Mouse (Mus musculus) forebrain, embryonic 13.5 days (tissue): ENCODE measurements around the gene Hoxd4. TPM values are rescaled to one million over a fixed set of nuclear protein-coding genes. Genes with fewer than 3 reads are reported as not detected.
A peak's percentile ranks its signal among the peaks of the same experiment; 100 is the strongest.

Source experiments
- ATAC-seq: fragments of 200-750 bp; cut with Nextera tagmentation; 2 replicates; pipeline ENCODE4 v1.8.0; 2017
- H3K27ac ChIP-seq: fragments of 300-500 bp; sonication (generic); 2 replicates; pipeline ENCODE4 v1.5.1; 2015; ENCODE audit warnings: inconsistent platforms, mild to moderate bottlenecking, moderate library complexity
- H3K27me3 ChIP-seq: fragments of 300-500 bp; sonication (generic); 2 replicates; pipeline ENCODE4 v1.6.1; 2015; ENCODE audit warnings: mild to moderate bottlenecking, inconsistent platforms
- H3K36me3 ChIP-seq: fragments of 300-500 bp; sonication (generic); 2 replicates; pipeline ENCODE4 v1.6.1; 2015; ENCODE audit warnings: mild to moderate bottlenecking, inconsistent platforms; ENCODE audit not compliant: poor library complexity, severe bottlenecking
- H3K4me1 ChIP-seq: fragments of 300-500 bp; sonication (generic); 2 replicates; pipeline ENCODE4 v1.6.1; 2015; ENCODE audit warnings: inconsistent platforms
- H3K4me2 ChIP-seq: fragments of 300-500 bp; sonication (generic); 2 replicates; pipeline ENCODE4 v1.6.1; 2015; ENCODE audit warnings: inconsistent platforms, mild to moderate bottlenecking, moderate library complexity
- H3K4me3 ChIP-seq: fragments of 300-500 bp; sonication (generic); 2 replicates; pipeline ENCODE4 v1.5.1; 2015; ENCODE audit warnings: mild to moderate bottlenecking, inconsistent platforms
- H3K9ac ChIP-seq: fragments of 300-500 bp; sonication (generic); 2 replicates; pipeline ENCODE4 v1.6.1; 2015; ENCODE audit warnings: mild to moderate bottlenecking, inconsistent platforms
- H3K9me3 ChIP-seq: fragments of 300-500 bp; sonication (generic); replicated peaks from 2 replicates; pipeline ENCODE4 v1.6.1; 2016; ENCODE audit warnings: inconsistent platforms
- WGBS: fragments of 180-500 bp; shearing (Covaris S2); methylation state at CpG from one replicate; pipeline ENCODE4 v1.1.7; 2015; 5-methylcytosine and 5-hydroxymethylcytosine counted together
- polyA plus RNA-seq: library from polyadenylated mRNA; unstranded; fragments of >200 nt; fragmentation: Nextera tagmentation; extraction: Ambion mirVana; gene quantifications from 2 replicates; pipeline ENCODE4 v1.2.1, GENCODE M21; 2015

Gene Hoxd4
- polyA plus RNA-seq, 1 experiment from 2014 or later, result not detected

DNA sequence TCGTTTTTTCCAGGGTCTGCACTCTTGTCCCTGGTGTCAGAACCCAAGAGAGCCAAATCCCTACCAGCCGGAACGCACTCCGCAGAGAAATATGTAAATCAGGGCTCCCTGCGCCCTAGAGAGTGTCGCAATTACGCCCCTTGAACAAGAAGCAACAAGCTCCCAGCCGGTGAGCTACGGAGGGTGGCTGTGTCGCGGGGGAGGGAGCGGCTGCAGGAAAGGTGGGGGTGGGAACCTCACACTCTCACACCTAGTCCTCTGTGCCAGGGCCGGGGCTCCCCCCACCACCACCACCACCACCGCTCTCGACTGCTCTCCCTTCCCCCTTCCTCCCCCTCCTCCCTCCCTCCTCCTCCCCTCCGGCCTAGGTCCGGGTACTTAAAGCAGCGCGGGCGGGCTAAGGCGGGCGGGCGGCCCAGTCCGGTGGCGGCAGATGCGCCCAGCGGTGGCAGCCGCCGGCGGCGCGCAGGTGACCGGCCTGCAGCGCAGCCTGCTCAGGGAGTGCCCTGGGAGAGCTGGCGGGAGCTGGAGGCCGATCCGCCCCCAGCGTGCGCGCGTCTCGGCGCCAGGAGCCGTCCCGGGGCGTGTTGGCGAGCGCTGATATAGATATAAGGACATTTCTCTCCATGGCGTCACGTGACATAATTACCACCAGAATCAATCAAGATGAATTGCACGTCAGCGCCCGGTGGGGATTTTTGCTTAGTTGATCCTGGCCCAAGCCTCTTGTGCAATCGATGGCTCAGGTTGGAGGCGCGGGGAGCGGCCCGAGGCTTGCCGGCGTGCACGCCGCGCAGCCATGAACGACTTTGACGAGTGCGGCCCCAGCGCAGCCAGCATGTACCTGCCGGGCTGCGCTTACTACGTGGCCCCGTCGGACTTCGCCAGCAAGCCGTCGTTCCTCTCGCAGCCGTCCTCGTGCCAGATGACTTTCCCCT is 29.9 kb upstream of the Hoxd4 start:
- H3K27ac ChIP-seq, result no peak overlapping the region
- peak overlapping the region; percentile 21 for H3K4me3 ChIP-seq
- peak overlapping the region; percentile 26 for H3K4me2 ChIP-seq
- no peak overlapping the region for H3K9ac ChIP-seq
- no peak for ATAC-seq
- H3K4me1 ChIP-seq, result peaks cover 13% of the 10 kb centered on the region
- H3K9me3 ChIP-seq, result no peaks in the 10 kb centered on the region
- WGBS, result under 1% methylated on average over 65 of the region's 78 CpGs
- peaks cover 99% of the 10 kb centered on the region for H3K27me3 ChIP-seq
- H3K36me3 ChIP-seq, result no peaks in the 10 kb centered on the region

GRCm38 (mm10) chr2:74682796-74683195 is 28.9 kb upstream of the Hoxd4 start:
- Histone ChIP-seq H3K4me3 (peak overlapping the region; percentile 21), H3K4me1 (peaks cover 13% of the 10 kb centered on the region)
- 1% methylated on average over 47 of the region's 51 CpGs for WGBS

DNA sequence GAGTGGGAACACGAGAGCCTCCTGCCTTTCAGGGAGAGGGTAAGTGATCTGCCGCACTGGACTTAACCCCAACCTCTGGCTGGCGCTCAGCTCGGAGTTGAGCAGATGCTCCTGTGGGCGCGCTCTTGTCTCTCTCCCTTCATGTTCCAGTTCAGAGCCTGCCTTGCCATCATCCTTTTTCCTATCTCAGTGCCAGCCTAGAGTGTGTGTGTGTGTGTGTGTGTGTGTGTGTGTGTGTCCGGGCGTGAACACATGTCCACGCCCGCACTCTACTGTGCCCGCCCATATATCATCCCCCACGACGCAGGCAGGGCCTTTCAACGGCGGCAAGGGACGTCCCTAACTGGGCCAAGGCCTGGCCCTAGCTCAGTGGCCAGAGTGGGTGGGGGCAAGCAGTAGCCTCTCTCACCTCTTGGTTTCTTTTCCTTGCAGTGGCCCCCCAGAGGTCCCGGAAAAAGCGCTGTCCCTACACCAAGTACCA is 28.2 kb upstream of the Hoxd4 start:
- Histone ChIP-seq H3K27ac (no peak overlapping the region), H3K9ac (no peak overlapping the region), H3K4me1 (peaks cover 13% of the 10 kb centered on the region), H3K36me3 (no peaks in the 10 kb centered on the region), H3K9me3 (no peaks in the 10 kb centered on the region), H3K27me3 (peaks cover 99% of the 10 kb centered on the region), H3K4me2 (no peak overlapping the region), H3K4me3 (no peak overlapping the region)
- ATAC-seq, result no peak
- WGBS, result under 1% methylated on average over 18 of the region's 18 CpGs

More at GRCm38 (mm10) chr2:74682796-74683195, 28.9 kb upstream of the Hoxd4 start:
- H3K36me3 ChIP-seq, result no peaks in the 10 kb centered on the region
- H3K9ac ChIP-seq, result no peak overlapping the region
- peak; percentile 27; the same call in 1 of the 2 replicates for ATAC-seq
- H3K27ac ChIP-seq, result no peak overlapping the region
- peaks cover 99% of the 10 kb centered on the region for H3K27me3 ChIP-seq
- peak overlapping the region; percentile 26 for H3K4me2 ChIP-seq
- no peaks in the 10 kb centered on the region for H3K9me3 ChIP-seq

DNA sequence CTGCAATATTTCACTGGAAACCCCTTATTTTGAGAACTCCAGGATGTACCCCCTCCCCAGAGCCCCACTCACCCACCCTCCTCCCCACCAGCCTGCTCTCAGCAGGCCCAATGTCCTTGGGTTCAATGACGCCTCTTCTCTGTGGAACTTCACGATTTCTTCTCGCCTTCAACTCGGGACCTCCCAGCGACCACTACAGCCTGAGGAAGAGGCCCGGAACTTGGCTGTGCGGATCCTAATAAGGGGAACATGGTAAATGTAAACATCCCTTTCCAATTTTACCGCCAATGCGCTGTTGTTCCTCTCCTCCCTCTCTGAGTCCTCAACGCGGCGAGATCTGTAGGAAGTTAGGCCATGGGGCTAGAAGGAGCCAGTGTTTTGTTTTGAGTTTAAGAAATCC is 27.6 kb upstream of the Hoxd4 start:
- H3K9ac ChIP-seq, result no peak overlapping the region
- H3K27me3 ChIP-seq, result peaks cover 99% of the 10 kb centered on the region
- no peak overlapping the region for H3K4me2 ChIP-seq
- H3K9me3 ChIP-seq, result no peaks in the 10 kb centered on the region
- H3K27ac ChIP-seq, result no peak overlapping the region
- no peak overlapping the region for H3K4me3 ChIP-seq
- no peak for ATAC-seq
- H3K36me3 ChIP-seq, result no peaks in the 10 kb centered on the region
- WGBS, result 1% methylated on average over 12 of the region's 12 CpGs
- H3K4me1 ChIP-seq, result peaks cover 13% of the 10 kb centered on the region

DNA sequence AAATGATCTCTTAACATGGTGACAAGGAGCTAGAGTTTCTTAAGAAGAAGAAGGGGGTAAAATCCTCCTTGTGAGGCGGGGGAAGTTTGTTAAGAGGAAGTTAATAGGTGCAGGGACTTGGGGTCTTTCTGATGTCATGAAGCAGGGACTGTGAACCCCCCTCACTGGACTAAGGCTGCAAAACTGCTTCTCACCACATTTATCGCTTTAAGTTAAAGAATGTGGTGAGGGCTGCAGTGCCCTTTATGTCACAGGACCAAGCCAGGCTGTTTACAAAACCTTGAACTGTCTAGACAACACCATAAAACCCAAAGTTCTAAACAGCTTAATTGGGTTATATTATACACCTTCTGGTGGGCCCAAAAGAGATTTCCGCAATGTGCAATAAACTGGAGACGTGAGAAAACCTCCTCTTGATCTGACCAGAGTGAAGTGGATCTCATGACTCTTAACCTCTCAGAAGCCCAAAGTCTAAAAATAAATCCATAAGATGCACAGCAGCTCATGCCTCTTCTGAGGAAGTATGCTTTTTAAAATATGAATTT is 26.6 kb upstream of the Hoxd4 start:
- WGBS, result 13% methylated on average over 4 of the region's 4 CpGs
- no peak overlapping the region for H3K27ac ChIP-seq
- no peak overlapping the region for H3K9ac ChIP-seq
- no peaks in the 10 kb centered on the region for H3K9me3 ChIP-seq
- no peak overlapping the region for H3K4me2 ChIP-seq
- no peak overlapping the region for H3K4me3 ChIP-seq
- ATAC-seq, result no peak
- peaks cover 99% of the 10 kb centered on the region for H3K27me3 ChIP-seq
- H3K36me3 ChIP-seq, result no peaks in the 10 kb centered on the region
- H3K4me1 ChIP-seq, result peaks cover 13% of the 10 kb centered on the region

DNA sequence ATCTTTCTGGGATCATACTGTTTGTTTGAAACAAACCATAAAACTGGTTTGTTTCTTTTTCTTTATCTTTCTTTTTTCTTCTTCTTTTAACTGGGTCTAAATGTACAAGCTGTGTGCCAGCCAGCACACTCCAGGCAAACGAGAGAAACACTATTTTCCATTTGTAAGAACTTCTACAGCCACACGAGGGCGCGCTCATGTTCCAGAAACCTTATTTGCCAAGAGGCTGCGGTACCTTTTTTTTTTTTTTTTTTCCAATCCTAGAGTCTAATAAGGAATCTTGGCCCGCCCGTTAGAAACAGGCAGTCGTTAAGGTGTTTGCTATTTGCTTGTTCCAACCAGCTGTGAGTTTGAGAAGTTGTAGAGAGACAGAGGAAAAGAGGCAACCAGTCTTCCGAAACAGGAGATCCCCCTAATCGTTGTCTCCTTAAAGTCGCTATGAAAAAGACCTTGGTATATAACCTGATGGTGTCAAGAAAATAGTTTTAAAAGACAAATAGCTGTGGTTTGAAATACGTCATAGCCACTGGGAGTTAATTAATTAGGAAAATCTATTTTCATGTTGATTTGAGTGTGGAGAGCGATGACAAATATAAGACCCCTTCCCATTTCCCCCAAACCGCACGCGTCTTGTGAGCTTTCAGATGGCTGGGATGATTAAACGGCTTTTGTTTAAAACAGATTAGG is 25.3 kb upstream of the Hoxd4 start:
- no peak for ATAC-seq
- no peak overlapping the region for H3K27ac ChIP-seq
- H3K27me3 ChIP-seq, result peaks cover 97% of the 10 kb centered on the region
- no peaks in the 10 kb centered on the region for H3K9me3 ChIP-seq
- 5% methylated on average over 17 of the region's 17 CpGs for WGBS
- no peak overlapping the region for H3K4me2 ChIP-seq
- H3K4me3 ChIP-seq, result no peak overlapping the region
- peaks cover 14% of the 10 kb centered on the region for H3K4me1 ChIP-seq
- no peak overlapping the region for H3K9ac ChIP-seq
- H3K36me3 ChIP-seq, result no peaks in the 10 kb centered on the region

DNA sequence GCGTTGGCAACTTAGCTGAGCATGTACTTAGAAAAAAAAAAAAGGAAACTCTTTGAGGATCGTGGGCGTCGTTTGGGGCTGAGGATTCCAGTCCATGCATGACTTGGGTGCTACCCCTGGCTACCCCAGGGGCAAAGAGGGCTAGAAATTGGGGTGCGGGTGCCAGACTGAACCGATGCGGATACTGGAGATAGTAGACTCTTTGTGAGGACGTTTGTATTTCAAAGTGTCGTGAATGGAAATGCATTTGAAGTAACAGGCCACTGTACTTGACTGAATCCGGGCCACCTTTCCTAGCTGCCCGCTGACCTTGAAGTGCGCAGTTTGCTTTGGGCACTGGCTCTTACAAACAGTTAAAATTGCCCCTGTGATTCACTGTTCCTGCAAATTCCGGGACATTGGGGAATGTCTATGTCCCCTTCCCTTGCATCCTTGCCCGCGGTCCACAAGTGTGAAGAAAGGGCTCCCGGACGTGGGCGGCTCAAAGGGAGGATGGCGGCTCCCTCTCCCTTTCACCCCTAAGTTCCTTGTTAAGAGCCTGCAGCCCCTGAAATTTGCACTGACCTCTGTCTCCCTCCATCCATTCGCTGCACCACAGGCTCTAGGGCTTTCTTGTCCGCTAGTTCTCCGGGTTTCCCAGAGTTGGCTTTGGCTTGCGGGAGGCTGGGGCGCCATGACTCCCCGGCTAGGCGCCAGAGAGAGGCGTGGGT is 24.6 kb upstream of the Hoxd4 start:
- Histone ChIP-seq H3K4me1 (peaks cover 12% of the 10 kb centered on the region), H3K27ac (no peak overlapping the region), H3K4me3 (no peak overlapping the region), H3K9me3 (no peaks in the 10 kb centered on the region), H3K9ac (no peak overlapping the region), H3K27me3 (peaks cover 97% of the 10 kb centered on the region), H3K4me2 (no peak overlapping the region), H3K36me3 (no peaks in the 10 kb centered on the region)
- no peak for ATAC-seq
- 2% methylated on average over 27 of the region's 27 CpGs for WGBS

DNA sequence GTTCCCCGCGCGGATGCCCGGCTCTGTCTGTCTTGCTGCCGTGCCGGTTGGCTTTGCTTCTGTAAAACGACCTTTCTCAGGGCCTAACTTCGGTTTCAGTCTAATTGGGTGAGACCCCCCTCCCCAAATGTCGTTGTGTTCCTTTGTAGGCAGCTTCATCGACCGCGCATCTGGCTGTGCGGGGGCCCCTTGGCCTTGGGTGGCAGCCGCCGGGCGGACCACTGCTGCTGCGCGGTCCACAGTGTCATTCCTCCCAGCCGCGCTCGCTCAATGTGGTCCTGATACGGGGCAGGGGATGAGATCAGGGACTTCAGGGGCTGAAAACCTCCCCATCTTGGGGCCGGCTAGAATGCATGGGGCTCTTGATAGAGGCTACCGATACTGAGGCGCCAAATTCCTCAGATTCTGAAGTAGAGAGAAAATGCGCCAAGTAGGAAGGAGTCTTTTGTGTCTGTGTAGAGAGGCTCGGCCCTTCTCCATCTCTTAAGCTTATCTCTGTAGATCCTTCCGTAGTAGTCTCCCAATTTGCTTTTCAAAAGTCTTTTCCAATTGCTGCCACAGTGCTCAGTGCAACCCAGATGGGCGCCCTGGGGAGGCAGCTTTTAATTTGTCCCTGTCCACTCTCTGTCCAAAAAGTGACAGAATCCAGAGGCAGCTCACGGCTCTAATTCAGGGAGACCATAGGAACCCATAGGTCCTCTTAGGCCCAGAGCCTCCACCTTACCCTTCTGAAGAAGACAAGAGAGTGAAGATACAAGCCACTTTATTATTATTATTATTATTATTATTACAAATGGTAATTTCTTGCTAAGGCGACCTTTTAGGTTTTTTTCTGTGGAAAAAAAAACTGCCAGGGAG is 23.8 kb upstream of the Hoxd4 start:
- no peaks in the 10 kb centered on the region for H3K9me3 ChIP-seq
- peaks cover 4% of the 10 kb centered on the region; the same call in 1 of the 2 replicates for H3K4me1 ChIP-seq
- no peak overlapping the region for H3K27ac ChIP-seq
- H3K4me2 ChIP-seq, result no peak overlapping the region
- ATAC-seq, result no peak
- no peaks in the 10 kb centered on the region for H3K36me3 ChIP-seq
- peaks cover 97% of the 10 kb centered on the region for H3K27me3 ChIP-seq
- under 1% methylated on average over 31 of the region's 31 CpGs for WGBS
- H3K9ac ChIP-seq, result no peak overlapping the region
- no peak overlapping the region for H3K4me3 ChIP-seq

GRCm38 (mm10) chr2:74688795-74689573 is 22.7 kb upstream of the Hoxd4 start:
- Histone ChIP-seq H3K9ac (no peak overlapping the region), H3K27ac (no peak overlapping the region), H3K4me1 (0 out of 2 replicates have a peak, but pooled peaks cover 3% of the 10 kb centered on the region), H3K9me3 (no peaks in the 10 kb centered on the region), H3K4me2 (no peak overlapping the region), H3K36me3 (no peaks in the 10 kb centered on the region), H3K27me3 (peaks cover 97% of the 10 kb centered on the region), H3K4me3 (no peak overlapping the region)
- no peak for ATAC-seq
- WGBS, result 4% methylated on average over 12 of the region's 12 CpGs

GRCm38 (mm10) chr2:74689574-74690337 is 22.0 kb upstream of the Hoxd4 start:
- H3K9me3 ChIP-seq, result no peaks in the 10 kb centered on the region
- no peak overlapping the region for H3K4me3 ChIP-seq
- H3K4me2 ChIP-seq, result no peak overlapping the region
- WGBS, result 1% methylated on average over 24 of the region's 24 CpGs
- H3K27me3 ChIP-seq, result peaks cover 97% of the 10 kb centered on the region
- no peak overlapping the region for H3K27ac ChIP-seq
- no peak overlapping the region for H3K9ac ChIP-seq
- H3K4me1 ChIP-seq, result 0 out of 2 replicates have a peak, but pooled peaks cover 3% of the 10 kb centered on the region
- no peak for ATAC-seq
- no peaks in the 10 kb centered on the region for H3K36me3 ChIP-seq
